Mouse (Mus musculus) urinary bladder, postnatal 14 days (tissue): ENCODE data around the gene Smarcd1.

Experiments
- DNase-seq: peaks from one replicate; pipeline ENCODE4 v3.0.0; 2021; ENCODE audit warnings: low spot score

Gene Smarcd1

GRCm38 (mm10) chr15:99733186-99733585 is 31.3 kb downstream of the Smarcd1 start:
- DNase-seq: no peak

- DNase-seq: peak; percentile 100
Measured at GRCm38 (mm10) chr15:99735631-99736030, 33.7 kb downstream of the Smarcd1 start.

- DNase-seq: no peak
Measured at GRCm38 (mm10) chr15:99736675-99737074, 34.7 kb downstream of the Smarcd1 start.

GRCm38 (mm10) chr15:99740229-99740628 is 38.3 kb downstream of the Smarcd1 start:
- no peak for DNase-seq

GRCm38 (mm10) chr15:99754204-99754603 is 52.3 kb downstream of the Smarcd1 start:
- DNase-seq: no peak
